Mouse (Mus musculus): ENCODE measurements around the gene Nol4l. TPM values are rescaled to one million over a fixed set of nuclear protein-coding genes. Genes with fewer than 3 reads are reported as not detected.
"Not testable (repeated sequence)": the region's sequence is repeated elsewhere in the genome, so short reads cannot be mapped to it uniquely, and the experiment has no call there.

Nol4l gene
- polyA plus RNA-seq, 1 experiment from 2014 or later, result 25.6 TPM

- H3K27me3 ChIP-seq (replicated peaks), result no peaks in the 10 kb centered on the region
- H3K36me3 ChIP-seq, result no peaks in the 10 kb centered on the region
- peaks cover 21% of the 10 kb centered on the region for H3K4me1 ChIP-seq (replicated peaks)
- H3K9me3 ChIP-seq, result no peaks in the 10 kb centered on the region
- H3K4me3 ChIP-seq (replicated peaks), result no peak overlapping the region
- H3K4me2 ChIP-seq (replicated peaks), result no peak overlapping the region
- H3K9ac ChIP-seq, result no peak overlapping the region
- 64% methylated on average over 4 of the region's 4 CpGs for WGBS
- ATAC-seq, result no peak
- H3K27ac ChIP-seq, result no peak overlapping the region
These were observed 30.6 kb downstream of the Nol4l start for GRCm38 (mm10) chr2:153499154-153499553.

GRCm38 (mm10) chr2:153496898-153497297 is 32.9 kb downstream of the Nol4l start:
- no peak overlapping the region for H3K9ac ChIP-seq
- H3K27me3 ChIP-seq (replicated peaks), result 0 out of 2 replicates have a peak, but pooled peaks cover 2% of the 10 kb centered on the region
- WGBS, result 64% methylated on average over 13 of the region's 13 CpGs
- H3K4me1 ChIP-seq (replicated peaks), result peaks cover 38% of the 10 kb centered on the region
- no peak overlapping the region for H3K4me3 ChIP-seq (replicated peaks)
- H3K4me2 ChIP-seq (replicated peaks), result no peak overlapping the region
- peak overlapping the region; percentile 11; the same call in 1 of the 2 replicates for H3K27ac ChIP-seq
- no peaks in the 10 kb centered on the region for H3K36me3 ChIP-seq
- H3K9me3 ChIP-seq, result no peaks in the 10 kb centered on the region
- ATAC-seq, result no peak

GRCm38 (mm10) chr2:153496301-153496700 is 33.5 kb downstream of the Nol4l start:
- no peak overlapping the region for H3K9ac ChIP-seq
- H3K4me2 ChIP-seq (replicated peaks), result no peak overlapping the region
- H3K9me3 ChIP-seq, result no peaks in the 10 kb centered on the region
- 0 out of 2 replicates have a peak, but pooled peaks cover 4% of the 10 kb centered on the region for H3K27me3 ChIP-seq (replicated peaks)
- H3K36me3 ChIP-seq, result no peaks in the 10 kb centered on the region
- WGBS, result 86% methylated on average over 6 of the region's 6 CpGs
- ATAC-seq, result no peak
- no peak overlapping the region for H3K27ac ChIP-seq
- peaks cover 44% of the 10 kb centered on the region for H3K4me1 ChIP-seq (replicated peaks)
- H3K4me3 ChIP-seq (replicated peaks), result no peak overlapping the region

GRCm38 (mm10) chr2:153495818-153496217 is 34.0 kb downstream of the Nol4l start:
- Histone ChIP-seq H3K9me3 (no peaks in the 10 kb centered on the region), H3K9ac (no peak overlapping the region), H3K27me3 (replicated peaks) (0 out of 2 replicates have a peak, but pooled peaks cover 4% of the 10 kb centered on the region), H3K4me2 (replicated peaks) (no peak overlapping the region), H3K36me3 (no peaks in the 10 kb centered on the region), H3K4me1 (replicated peaks) (peaks cover 44% of the 10 kb centered on the region), H3K4me3 (replicated peaks) (no peak overlapping the region), H3K27ac (no peak overlapping the region)
- 65% methylated on average over 4 of the region's 4 CpGs for WGBS
- no peak for ATAC-seq

- peaks cover 44% of the 10 kb centered on the region for H3K4me1 ChIP-seq (replicated peaks)
- not testable (repeated sequence) for H3K9ac ChIP-seq; H3K36me3 ChIP-seq; H3K27me3 ChIP-seq (replicated peaks); H3K4me3 ChIP-seq (replicated peaks); H3K27ac ChIP-seq; H3K4me2 ChIP-seq (replicated peaks); ATAC-seq; H3K9me3 ChIP-seq
- 89% methylated on average over 4 of the region's 4 CpGs for WGBS
These were observed 34.4 kb downstream of the Nol4l start for GRCm38 (mm10) chr2:153495391-153495790.

GRCm38 (mm10) chr2:153494293-153494811 is 35.4 kb downstream of the Nol4l start:
- peak overlapping the region; percentile 67; the same call in 1 of the 2 replicates for H3K27ac ChIP-seq
- H3K4me3 ChIP-seq (replicated peaks), result no peak overlapping the region
- 0 out of 2 replicates have a peak, but pooled peaks cover 4% of the 10 kb centered on the region for H3K27me3 ChIP-seq (replicated peaks)
- ATAC-seq, result peak; percentile 32
- peaks cover 44% of the 10 kb centered on the region for H3K4me1 ChIP-seq (replicated peaks)
- H3K9ac ChIP-seq, result 0 out of 2 replicates have a peak overlapping the region, but pooled peaks have one; percentile 10
- peak overlapping the region; percentile 98 for H3K4me2 ChIP-seq (replicated peaks)
- WGBS, result 26% methylated on average over 9 of the region's 9 CpGs
- no peaks in the 10 kb centered on the region for H3K36me3 ChIP-seq
- H3K9me3 ChIP-seq, result no peaks in the 10 kb centered on the region

- Histone ChIP-seq H3K27me3 (replicated peaks) (0 out of 2 replicates have a peak, but pooled peaks cover 4% of the 10 kb centered on the region), H3K9ac (no peak overlapping the region), H3K9me3 (no peaks in the 10 kb centered on the region), H3K4me3 (replicated peaks) (no peak overlapping the region), H3K4me1 (replicated peaks) (peaks cover 44% of the 10 kb centered on the region), H3K36me3 (no peaks in the 10 kb centered on the region), H3K27ac (peak overlapping the region; percentile 67), H3K4me2 (replicated peaks) (peak overlapping the region; percentile 98)
- WGBS, result 15% methylated on average over 6 of the region's 6 CpGs
- ATAC-seq, result peak; percentile 54
These were observed 35.9 kb downstream of the Nol4l start for GRCm38 (mm10) chr2:153493781-153494292.

GRCm38 (mm10) chr2:153493393-153493731 is 36.4 kb downstream of the Nol4l start:
- Histone ChIP-seq H3K4me2 (replicated peaks) (peak overlapping the region; percentile 98), H3K36me3 (no peaks in the 10 kb centered on the region), H3K9ac (peak overlapping the region; percentile 68; the same call in 1 of the 2 replicates), H3K9me3 (no peaks in the 10 kb centered on the region), H3K4me3 (replicated peaks) (peak overlapping the region; percentile 63), H3K4me1 (replicated peaks) (peaks cover 44% of the 10 kb centered on the region), H3K27me3 (replicated peaks) (0 out of 2 replicates have a peak, but pooled peaks cover 4% of the 10 kb centered on the region), H3K27ac (peak overlapping the region; percentile 67)
- 23% methylated on average over 2 of the region's 2 CpGs for WGBS
- no peak for ATAC-seq

- H3K4me2 ChIP-seq (replicated peaks), result peak within 1 kb of the TSS; percentile 98
- under 1% methylated on average over 57 of the region's 83 CpGs for WGBS
- H3K4me3 ChIP-seq (replicated peaks), result peak within 1 kb of the TSS; percentile 63
- H3K9me3 ChIP-seq, result no peaks in the 10 kb centered on the region
- H3K27ac ChIP-seq, result peak within 1 kb of the TSS; percentile 67
- H3K27me3 ChIP-seq (replicated peaks), result 0 out of 2 replicates have a peak, but pooled peaks cover 4% of the 10 kb centered on the region
- no peaks in the 10 kb centered on the region for H3K36me3 ChIP-seq
- ATAC-seq, result peak; percentile 80
- peaks cover 44% of the 10 kb centered on the region for H3K4me1 ChIP-seq (replicated peaks)
- peak within 1 kb of the TSS; percentile 68 for H3K9ac ChIP-seq
These were observed 37.0 kb downstream of the Nol4l start, which contains the start of gene 4930404H24Rik for GRCm38 (mm10) chr2:153492573-153493392. 4930404H24Rik (plus strand) TSS chr2:153492790.

- Histone ChIP-seq H3K4me1 (replicated peaks) (peaks cover 44% of the 10 kb centered on the region), H3K9me3 (no peaks in the 10 kb centered on the region), H3K27ac (0 out of 2 replicates have a peak overlapping the region, but pooled peaks have one; percentile 44), H3K9ac (peak overlapping the region; percentile 68), H3K36me3 (no peaks in the 10 kb centered on the region), H3K4me3 (replicated peaks) (peak overlapping the region; percentile 63), H3K4me2 (replicated peaks) (peak overlapping the region; percentile 98), H3K27me3 (replicated peaks) (0 out of 2 replicates have a peak, but pooled peaks cover 4% of the 10 kb centered on the region)
- WGBS, result under 1% methylated on average over 24 of the region's 24 CpGs
- no peak for ATAC-seq
These were observed 37.6 kb downstream of the Nol4l start for GRCm38 (mm10) chr2:153492179-153492517.

GRCm38 (mm10) chr2:153491512-153492178 is 38.1 kb downstream of the Nol4l start:
- H3K27ac ChIP-seq, result no peak overlapping the region
- no peaks in the 10 kb centered on the region for H3K36me3 ChIP-seq
- no peak for ATAC-seq
- peaks cover 41% of the 10 kb centered on the region for H3K4me1 ChIP-seq (replicated peaks)
- H3K9ac ChIP-seq, result 0 out of 2 replicates have a peak overlapping the region, but pooled peaks have one; percentile 26
- peak overlapping the region; percentile 98 for H3K4me2 ChIP-seq (replicated peaks)
- no peaks in the 10 kb centered on the region for H3K9me3 ChIP-seq
- peak overlapping the region; percentile 63 for H3K4me3 ChIP-seq (replicated peaks)
- WGBS, result 24% methylated on average over 18 of the region's 18 CpGs
- 0 out of 2 replicates have a peak, but pooled peaks cover 4% of the 10 kb centered on the region for H3K27me3 ChIP-seq (replicated peaks)

GRCm38 (mm10) chr2:153490940-153491339 is 38.8 kb downstream of the Nol4l start:
- no peak overlapping the region for H3K27ac ChIP-seq
- 51% methylated on average over 5 of the region's 5 CpGs for WGBS

More at GRCm38 (mm10) chr2:153490940-153491339, 38.8 kb downstream of the Nol4l start:
- Histone ChIP-seq H3K4me2 (replicated peaks) (no peak overlapping the region), H3K27me3 (replicated peaks) (0 out of 2 replicates have a peak, but pooled peaks cover 4% of the 10 kb centered on the region), H3K36me3 (no peaks in the 10 kb centered on the region), H3K4me3 (replicated peaks) (no peak overlapping the region), H3K9ac (no peak overlapping the region), H3K4me1 (replicated peaks) (peaks cover 36% of the 10 kb centered on the region), H3K9me3 (no peaks in the 10 kb centered on the region)
- ATAC-seq, result no peak

Data from intestine, embryonic 15.5 days (tissue).